Mouse (Mus musculus) duodenum, adult 2 months (tissue): ENCODE results near the gene Matn3. TPM values are rescaled to one million over a fixed set of nuclear protein-coding genes. Genes with fewer than 3 reads are reported as not detected.

ENCODE experiments used
- polyA plus RNA-seq: library from polyadenylated mRNA; depleted of rRNA; stranded (reverse); fragments of >200 nt; gene quantifications from 2 replicates; pipeline ENCODE4 v1.2.3, GENCODE M21; 2012; ENCODE audit warnings: low replicate concordance; rRNA removed

Matn3 gene
- polyA plus RNA-seq: not detected in 2 replicates

DNA sequence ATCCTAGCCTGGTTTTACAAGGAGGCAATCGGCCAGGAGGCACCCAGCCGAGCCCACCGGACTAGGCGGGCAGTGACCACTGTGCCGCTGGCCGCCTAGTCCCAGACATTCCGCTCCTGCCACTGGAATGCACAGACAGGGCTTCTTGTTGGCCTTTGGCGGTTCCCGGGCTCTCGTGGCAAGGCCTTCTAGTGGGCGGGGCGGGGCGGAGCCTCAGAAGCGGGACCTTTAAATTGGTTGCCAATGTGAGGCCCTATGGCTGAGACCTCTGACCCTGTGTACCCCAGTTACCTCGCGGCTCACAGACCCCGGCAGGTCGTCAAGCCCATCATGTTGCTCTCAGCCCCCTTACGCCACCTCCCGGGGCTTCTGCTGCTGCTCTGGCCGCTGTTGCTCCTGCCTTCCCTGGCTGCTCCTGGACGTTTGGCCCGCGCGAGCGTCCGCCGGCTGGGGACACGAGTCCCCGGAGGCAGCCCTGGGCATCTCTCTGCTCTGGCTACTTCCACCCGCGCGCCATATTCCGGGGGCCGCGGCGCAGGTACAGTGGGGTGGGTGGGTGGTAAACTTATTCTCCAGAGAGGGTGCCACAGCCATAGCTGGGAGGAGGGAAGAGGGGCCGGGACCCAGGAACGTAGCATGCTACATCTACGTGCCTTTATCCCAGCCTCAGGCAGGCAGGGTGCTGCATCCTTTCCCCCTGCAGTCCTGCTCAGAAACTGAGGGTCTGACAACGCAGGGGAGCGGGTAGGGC is at the start of gene Matn3:
TSS of gene Matn3 (plus strand) at position 216 of the 751 bp plus-strand sequence.

DNA sequence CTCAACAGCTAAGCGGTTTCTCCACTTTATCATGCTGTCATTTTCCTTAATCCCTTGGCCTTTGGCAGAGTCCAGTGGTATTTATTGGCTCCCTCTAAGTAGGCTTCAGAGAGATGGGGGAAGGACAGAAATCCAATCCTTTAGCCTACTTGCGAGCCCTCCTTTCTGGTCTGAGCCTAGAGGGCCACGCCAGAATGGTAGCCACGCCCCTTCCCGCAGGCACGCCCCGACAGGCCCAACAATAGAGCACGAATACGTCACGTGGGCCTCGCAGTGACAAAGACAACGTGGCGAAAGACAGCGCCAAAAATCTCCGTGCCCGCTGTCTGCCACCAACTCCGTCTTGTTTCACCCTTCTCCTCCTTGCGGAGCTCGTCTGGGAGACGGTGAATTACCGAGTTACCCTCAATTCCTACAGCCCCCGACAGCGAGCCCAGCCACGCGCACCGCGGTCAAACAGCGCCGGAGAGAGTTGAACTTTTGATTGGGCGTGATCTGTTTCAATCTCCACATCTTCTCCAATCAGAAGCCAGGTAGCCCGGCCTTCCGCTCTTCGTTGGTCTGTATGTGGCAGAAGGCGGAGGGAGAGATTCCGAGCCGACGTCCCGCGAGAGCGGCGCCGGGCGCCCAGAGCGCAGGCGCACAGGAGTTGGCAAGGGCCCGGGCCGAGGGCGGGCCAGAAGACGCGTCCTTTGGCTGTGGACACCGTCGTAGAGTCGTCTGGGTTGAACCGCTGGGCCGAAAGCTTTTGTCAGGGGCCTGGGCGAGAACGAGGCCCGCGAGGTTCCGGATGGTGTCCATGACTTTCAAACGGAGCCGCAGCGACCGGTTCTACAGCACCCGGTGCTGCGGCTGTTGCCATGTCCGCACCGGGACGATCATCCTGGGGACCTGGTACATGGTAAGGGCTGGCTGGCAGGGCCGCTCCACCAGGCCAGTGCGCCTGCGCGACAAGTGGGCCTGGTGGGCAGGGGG is 26.0 kb upstream of the Matn3 start, which contains the start of gene Laptm4a:
TSS of gene Laptm4a (plus strand) at position 271 of the 975 bp plus-strand sequence.

DNA sequence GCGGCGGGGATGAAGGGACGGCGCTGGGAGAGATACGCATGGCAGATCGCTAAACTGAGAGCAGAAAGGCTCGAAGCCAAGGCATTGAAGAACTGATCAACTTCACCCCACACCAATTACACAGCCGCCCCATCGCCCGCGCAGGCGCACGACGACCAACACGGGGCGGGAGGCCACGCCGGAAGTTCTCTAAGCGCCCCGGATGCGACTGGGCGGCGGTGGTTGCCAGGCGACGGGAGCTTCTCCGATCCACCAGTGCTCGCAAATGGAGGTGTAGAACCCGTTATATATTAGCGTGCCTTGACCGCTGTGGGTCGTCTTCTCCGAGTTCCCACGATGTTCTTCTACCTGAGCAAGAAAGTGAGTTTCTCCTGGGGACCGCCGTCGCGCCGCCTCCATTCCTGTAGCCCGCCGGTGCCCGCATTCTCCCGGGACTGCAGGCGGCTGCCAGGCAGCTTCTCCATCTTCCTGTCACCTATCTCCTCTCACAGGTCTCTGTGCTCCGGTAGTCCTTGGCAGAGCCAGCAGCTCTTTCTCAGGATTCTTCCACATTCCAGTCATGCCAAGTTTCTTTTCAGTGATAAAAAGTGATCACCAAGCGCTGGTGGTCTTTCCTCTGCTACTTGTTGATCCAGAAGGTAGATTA is 26.2 kb downstream of the Matn3 start, which contains the start of gene Wdr35:
TSS of gene Wdr35 (plus strand) at position 73 of the 646 bp plus-strand sequence.

Other genes starting within 250 kb of the Matn3 start
- 49.1 and 106 TPM in 2 replicates for gene Sdc1, start 176.6 kb upstream of the Matn3 start, polyA plus RNA-seq
- gene Laptm4a, start 26.3 kb upstream of the Matn3 start, polyA plus RNA-seq: 59.4 and 84.2 TPM in 2 replicates
- 0.12 TPM in 1 of 2 replicates, not detected in the other for gene Wdr35, start 26.0 kb downstream of the Matn3 start, polyA plus RNA-seq
- gene Ttc32, start 82.1 kb downstream of the Matn3 start, polyA plus RNA-seq: 8.9 and 10.4 TPM in 2 replicates